Mouse (Mus musculus) mammary gland, adult 2 months (tissue): ENCODE data around the gene Rad17. TPM values are rescaled to one million over a fixed set of nuclear protein-coding genes. Genes with fewer than 3 reads are reported as not detected.

Experiments
- polyA plus RNA-seq: library from polyadenylated mRNA; depleted of rRNA; stranded (reverse); fragments of >200 nt; gene quantifications from 2 replicates; pipeline ENCODE4 v1.2.3, GENCODE M21; 2012; ENCODE audit warnings: low replicate concordance; rRNA removed

The Rad17 gene
- 2.7 and 5.1 TPM in 2 replicates for polyA plus RNA-seq

GRCm38 (mm10) chr13:100650550-100651438 is at the start of gene Rad17, which contains the start of gene Ak6:
TSS of gene Rad17 (minus strand) at chr13:100651051.
TSS of gene Ak6 (plus strand) at chr13:100650979.

GRCm38 (mm10) chr13:100669291-100670022 is 18.6 kb upstream of the Rad17 start, which contains the start of gene Ccdc125:
TSS of gene Ccdc125 (plus strand) at chr13:100669717.

GRCm38 (mm10) chr13:100651439-100652186 is 762 bp upstream of the Rad17 start, which contains the start of gene Taf9:
TSS of gene Taf9 (plus strand) at chr13:100651579.

GRCm38 (mm10) chr13:100616181-100617087 is 34.4 kb downstream of the Rad17 start, which contains the start of gene Marveld2:
TSS of gene Marveld2 (minus strand) at chr13:100616971.

Other genes with a start within 250 kb of the Rad17 start
- 0.18 and 0.26 TPM in 2 replicates for gene Naip1, start 198.2 kb downstream of the Rad17 start, polyA plus RNA-seq
- 15.6 and 28.4 TPM in 2 replicates for gene Gtf2h2, start 158.5 kb downstream of the Rad17 start, polyA plus RNA-seq
- gene Ocln, start 98.3 kb downstream of the Rad17 start, polyA plus RNA-seq, result 1.8 and 3.8 TPM in 2 replicates
- gene Marveld2, start 34.1 kb downstream of the Rad17 start, polyA plus RNA-seq, result 4.9 and 6.5 TPM in 2 replicates
- 14.6 and 53.5 TPM in 2 replicates for gene Ak6, start 72 bp downstream of the Rad17 start, polyA plus RNA-seq
- 2.1 and 2.3 TPM in 2 replicates for gene Taf9, start 528 bp upstream of the Rad17 start, polyA plus RNA-seq
- 1.8 and 2.7 TPM in 2 replicates for gene Ccdc125, start 18.7 kb upstream of the Rad17 start, polyA plus RNA-seq
- gene Cdk7, start 79.9 kb upstream of the Rad17 start, polyA plus RNA-seq, result 11.3 and 16.0 TPM in 2 replicates
- gene Mrps36, start 93.6 kb upstream of the Rad17 start, polyA plus RNA-seq, result 28.3 and 52.0 TPM in 2 replicates
- 0.24 and 0.45 TPM in 2 replicates for gene Cenph, start 124.8 kb upstream of the Rad17 start, polyA plus RNA-seq
- 1.9 and 3.3 TPM in 2 replicates for gene Ccnb1, start 135.5 kb upstream of the Rad17 start, polyA plus RNA-seq
- 19.2 and 28.7 TPM in 2 replicates for gene Slc30a5, start 182.4 kb upstream of the Rad17 start, polyA plus RNA-seq